Mouse (Mus musculus): ENCODE data around the gene Rnf44.
A peak's percentile ranks its signal among the peaks of the same experiment; 100 is the strongest.

Gene Rnf44

DNA sequence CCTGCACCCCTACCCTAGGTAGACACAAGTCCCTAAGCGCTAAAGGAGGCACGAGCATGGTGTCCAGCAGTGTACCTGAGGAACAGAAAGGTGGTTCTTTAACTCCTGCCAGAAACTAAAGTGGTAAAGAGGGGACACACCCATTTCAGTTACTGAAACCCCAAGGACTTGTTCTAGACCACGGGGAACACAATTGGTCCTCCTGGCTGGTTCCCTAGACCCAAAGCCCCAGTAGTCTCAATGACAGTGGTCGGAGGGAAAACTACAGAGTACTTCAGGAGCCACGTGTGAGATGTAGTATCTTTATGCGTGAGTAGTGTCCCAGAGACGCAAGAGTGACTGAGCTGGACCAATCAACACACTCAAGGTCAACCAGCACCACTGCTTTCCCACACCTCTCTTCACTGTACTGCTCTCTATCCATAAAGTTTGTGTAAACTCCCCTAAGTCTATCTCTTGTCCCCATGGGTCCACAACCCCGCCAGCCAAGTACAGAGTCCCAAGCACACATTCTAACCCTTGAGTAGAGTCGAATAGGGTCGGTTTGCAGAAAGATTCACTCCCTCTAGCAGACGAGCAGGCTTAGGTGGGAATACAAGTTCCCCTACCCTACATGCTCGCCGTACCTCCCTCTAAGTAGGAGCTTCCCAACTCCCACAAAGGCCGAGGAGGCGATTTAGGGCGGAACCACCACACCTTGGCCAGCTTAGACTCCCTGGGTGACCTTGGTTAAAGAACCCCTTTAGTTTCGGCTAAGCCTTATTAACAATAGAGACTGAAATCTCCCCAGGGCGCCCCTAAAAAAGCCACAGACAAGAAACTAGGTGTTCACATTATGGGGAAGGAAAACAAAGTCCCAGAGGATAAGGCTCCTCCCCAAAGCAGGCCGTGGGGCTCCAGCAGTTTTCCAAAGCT is 7.3 kb downstream of the Rnf44 start:
- DNase-seq (ENCODE audit: low read depth) = peak; percentile 35

DNA sequence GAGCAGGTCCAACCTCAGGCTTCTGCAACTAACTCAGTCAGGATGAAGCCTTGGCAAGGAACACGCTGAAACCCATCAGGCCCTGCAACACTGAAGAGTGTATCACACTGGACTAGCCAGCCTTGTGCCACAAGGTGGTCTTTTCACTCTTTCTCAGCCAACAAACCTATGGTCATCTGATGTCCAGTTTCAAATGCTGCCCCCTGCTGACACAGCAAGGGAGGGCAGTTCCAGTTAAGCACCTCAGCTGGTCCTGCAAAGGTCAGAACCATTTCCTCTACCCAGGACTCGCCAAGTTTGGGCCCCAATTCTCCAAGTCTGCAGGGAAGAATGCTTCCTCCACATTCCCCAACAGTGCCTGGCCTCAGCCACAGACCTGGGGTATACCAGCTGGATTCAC is 8.5 kb downstream of the Rnf44 start:
- peak; percentile 30 for DNase-seq (ENCODE audit: low read depth)

DNA sequence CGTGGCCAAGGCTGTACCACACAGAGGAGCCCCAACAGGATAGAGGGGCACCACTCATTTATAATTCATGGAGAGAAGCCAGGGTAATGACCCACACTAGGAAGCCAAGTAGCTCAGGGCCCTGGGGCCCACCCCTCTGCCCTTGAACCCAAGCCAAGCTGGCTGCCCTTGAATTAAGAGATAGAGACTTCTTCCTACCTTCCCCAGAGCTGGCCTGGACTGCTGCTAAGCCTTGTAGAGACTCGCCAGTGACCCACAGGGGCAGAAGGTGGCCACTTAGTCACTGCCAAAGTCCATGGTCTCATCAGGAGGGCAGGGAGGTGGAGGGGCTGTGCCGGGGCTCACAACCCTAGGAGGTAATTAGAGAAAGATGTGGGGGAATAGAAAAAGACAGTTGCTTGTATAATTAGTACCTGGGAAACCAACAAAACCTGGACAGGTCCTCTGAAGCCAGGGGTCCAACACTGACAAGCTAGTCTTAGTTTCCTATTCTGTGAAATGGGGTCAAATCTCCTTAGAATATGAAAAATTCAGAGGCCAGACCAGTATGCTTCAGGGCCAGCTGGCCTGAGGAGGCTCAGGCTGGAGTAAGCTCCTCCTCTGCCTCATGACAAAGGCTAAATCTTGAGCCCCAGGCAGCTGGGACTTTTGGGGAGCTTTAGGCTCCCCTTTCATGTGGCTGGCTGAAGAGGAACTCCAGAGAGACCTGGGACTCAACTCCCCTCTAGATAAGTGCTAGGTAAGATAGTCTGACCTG is 9.4 kb downstream of the Rnf44 start:
- DNase-seq (ENCODE audit: low read depth) = no peak

DNA sequence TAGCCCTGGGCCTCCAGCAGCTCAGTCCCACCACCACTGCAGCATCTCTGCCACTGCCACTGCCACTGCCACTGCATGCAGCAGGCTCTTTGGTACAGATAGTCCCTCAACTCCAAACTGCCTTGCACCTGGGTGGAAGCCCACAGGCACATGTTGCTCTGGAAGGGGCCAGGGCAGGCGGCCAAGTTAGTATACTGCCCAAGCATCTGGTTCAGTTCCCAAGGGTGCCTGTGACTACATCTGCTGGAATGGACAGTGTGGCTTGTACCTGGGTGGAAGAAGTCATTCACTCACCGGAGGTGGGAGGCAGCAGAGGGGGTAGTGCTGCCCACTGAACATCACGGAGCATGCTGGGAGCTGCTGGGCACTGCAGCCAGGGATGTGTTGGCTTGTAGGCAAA is 10.4 kb downstream of the Rnf44 start:
- no peak for DNase-seq (ENCODE audit: low read depth)

DNA sequence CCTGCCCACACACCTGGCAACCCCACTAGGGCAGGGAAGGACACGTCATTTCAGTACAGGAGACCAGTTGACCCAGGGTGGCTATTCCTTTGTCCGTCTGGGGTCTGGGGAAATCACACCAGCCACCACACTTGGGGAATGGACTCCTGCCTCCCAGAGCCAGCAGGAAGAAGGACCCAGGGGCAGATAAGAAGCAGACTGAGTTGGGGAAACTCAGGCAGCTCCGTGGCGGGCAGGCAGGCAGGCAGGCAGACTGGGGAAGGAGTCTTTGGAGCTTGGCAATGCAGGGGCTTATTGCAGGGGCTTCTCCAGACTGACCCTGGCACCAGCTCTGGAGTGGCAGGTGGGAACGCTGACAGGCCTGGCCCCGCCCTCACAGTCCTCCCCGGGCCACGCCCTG is 12.4 kb downstream of the Rnf44 start:
- no peak for DNase-seq (ENCODE audit: low read depth)

DNA sequence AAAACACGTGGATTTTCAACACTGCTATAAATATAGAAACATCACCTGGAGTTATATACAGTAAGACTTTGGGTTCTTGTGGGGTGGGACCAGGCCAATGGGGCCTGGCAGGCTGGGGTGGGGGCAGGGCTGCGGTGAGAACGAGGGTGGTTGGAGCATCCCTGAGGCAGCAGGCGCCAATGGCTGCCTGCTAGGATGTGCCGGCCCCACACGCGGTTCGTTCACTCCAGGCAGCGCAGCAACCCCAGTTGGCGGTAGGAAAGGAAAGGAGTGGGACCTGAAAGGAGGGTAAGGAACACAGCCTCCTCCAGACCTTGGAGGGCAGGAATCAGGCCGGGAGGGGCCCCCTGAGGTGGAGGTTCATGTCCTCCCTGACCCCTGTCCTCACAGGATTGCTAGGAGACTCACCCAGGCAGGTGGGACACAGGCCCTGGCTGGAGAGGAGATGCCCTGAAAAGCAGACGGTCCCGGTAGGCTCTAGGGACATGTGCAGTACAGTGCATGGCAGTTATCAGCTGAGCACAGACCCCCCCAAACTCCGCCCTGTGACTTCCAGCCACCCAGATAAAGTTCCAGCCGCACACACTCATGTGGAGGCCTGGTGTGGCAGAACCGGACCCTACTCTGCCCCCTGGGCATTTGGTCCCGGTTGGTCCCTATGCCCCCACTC is 13.4 kb downstream of the Rnf44 start:
- DNase-seq (ENCODE audit: low read depth) = no peak

DNA sequence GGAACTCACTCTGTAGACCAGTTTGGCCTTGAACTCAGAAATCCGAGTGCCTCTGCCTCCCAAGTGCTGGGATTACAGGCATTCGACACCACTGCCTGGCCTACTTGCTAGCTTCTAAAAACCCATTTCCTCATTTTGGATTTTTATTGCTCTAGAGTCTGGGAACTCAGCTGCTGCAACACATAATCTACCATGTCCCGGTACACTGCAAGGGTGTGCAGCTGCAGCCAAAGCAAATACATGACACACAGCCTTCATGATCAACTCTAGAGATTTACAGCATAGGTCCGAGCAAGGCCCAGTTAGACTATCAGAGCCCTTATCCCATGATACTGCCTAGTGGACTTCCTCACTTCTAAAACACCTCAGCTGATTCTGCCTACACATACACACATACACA is 15.4 kb downstream of the Rnf44 start:
- DNase-seq (ENCODE audit: low read depth) = no peak

DNA sequence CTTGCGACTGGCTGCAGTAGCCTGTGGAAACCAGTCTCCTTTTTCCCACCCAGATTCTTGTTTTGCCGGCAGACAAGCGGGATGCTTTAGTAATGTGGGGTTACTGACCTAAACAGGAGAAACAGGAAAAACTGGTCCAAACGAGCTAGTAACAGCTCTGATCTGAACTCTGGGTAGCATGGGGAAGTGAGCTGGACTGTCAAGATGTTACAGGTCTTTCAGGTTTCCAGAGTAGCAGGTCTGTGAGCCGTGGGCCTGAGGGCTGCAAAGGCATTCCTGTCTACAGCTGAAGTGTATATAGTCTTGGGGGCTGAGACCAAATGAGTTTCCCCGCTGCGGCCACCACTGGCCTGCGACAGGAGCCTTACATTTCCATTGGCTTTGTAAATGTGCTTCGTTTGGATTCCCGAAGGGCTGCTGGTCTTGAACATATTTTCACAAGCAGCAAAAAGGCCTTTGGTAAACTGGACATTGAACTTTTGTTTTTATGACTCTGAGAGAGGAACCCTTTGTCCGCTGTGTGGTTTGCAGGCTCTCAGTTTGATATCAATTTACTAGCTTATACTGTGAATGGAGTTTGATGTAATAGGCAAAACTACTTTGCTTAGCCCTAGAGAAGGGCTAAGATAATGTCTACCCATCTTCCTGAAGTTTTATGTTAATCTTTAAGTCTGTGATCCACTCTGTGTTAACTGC is 17.7 kb downstream of the Rnf44 start:
- no peak for DNase-seq (ENCODE audit: low read depth)

DNA sequence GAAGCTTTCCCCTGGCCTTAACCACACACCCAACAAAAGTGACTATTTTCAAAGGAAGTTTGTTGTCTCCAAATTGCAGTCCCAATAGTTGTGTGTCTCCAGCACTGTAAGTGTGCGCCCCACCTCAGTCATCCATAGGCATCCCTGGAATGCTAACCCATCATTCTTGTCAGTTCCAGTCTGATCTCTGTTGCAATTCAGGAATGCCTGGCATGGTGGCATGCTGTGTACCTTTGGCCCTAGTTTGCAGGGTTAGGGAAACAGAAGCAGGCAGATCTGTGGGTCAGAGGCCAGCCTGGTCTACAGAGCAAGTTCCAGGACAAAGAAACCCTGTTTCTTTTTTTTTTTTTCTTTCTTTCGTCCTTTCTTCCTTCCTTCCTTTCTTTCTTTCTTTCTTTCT is 23.2 kb downstream of the Rnf44 start:
- no peak for DNase-seq (ENCODE audit: low read depth)

DNA sequence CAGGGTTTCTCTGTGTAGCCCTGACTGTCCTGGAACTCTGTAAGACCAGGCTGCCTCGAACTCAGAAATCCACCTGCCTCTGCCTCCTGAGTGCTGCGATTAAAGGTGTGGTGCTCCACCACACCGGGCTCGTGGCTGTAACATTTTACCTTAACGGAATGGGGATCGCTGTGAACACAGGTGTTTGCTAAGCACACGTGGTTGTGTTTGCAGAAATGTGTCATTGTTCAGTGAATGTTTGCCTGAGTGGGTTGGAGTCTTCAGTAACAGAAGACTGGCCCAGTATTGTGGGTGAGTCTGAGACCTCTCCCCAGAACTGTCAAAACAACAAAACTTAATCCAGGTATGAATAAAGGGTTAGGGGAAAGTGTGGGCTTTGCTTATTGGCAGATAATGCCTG is 28.6 kb downstream of the Rnf44 start:
- DNase-seq (ENCODE audit: low read depth) = no peak

DNA sequence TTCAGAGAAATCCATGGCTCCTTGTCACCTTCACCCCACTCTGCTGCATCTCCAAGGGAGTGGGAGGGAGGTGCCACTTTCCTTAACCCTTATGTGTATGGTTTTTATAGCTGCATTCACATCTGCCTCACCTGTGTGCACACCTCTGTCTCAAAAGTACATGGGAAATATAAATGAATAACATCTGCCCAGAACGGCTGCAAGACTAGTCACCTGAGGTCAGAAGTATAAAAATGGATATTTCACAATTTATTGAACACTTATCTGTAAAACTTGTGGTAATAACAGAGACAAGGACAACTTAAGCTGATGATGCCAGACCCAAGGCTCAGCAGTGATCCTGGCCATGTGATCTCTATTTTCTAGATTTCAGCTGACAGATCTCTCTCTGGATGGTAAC is 29.2 kb downstream of the Rnf44 start:
- no peak for DNase-seq (ENCODE audit: low read depth)

DNA sequence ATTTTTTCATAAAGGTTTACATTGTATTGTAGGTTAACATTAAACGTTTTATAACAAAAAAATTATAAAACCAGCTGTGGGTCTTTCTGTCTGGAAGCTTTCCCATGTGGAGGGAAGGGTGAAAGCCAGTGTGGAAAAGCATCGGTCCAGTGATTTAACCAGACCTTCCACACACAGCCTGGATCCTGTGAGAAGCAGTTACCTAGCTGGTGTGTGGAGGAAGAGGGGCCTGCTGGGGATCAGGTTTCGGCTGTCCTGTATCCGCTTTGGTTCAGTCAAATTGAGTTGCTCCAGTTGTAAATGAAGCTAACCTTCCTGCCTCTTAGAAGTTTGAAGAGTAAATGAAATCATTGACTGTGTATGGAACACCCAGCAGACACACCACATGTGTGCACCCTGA is 29.7 kb downstream of the Rnf44 start:
- no peak for DNase-seq (ENCODE audit: low read depth)

DNA sequence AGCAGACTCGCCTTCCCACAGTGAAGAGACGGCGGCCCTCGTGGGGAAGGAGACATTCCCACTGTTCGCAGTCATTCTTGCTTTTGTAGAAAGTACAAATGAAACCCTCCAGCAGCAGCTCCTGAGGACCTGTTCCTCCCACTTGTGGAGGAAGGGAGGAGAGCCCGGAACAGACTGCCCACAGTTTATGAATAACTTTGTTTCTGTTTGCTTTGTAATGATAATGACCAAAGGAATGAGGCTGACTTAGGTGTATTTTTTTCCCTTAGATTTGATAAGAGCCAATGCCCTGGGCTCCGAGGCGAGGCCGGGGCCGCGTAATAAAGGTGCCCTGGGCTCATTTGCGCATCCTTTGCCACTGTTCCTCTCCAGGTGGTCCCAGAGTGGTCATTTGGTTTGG is 32.3 kb downstream of the Rnf44 start:
- no peak for DNase-seq (ENCODE audit: low read depth)

DNA sequence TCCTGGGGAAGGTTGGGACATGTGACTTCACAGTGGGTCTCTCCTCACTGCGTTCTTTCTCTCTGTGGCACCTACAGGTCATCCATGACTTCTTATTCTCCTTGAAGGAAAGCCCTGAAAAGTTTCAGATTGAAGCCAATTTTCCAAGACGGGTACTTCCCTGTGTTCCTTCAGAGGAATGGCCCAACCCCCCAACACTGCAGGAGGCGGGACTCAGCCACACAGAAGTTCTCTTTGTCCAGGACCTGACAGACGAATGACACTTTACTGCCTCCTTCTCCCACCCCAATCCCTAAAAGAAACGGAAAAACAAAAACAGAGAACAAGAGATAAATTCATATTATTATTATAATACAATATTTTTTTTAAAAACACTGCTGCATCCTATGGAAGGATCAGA is 32.8 kb downstream of the Rnf44 start:
- DNase-seq (ENCODE audit: low read depth) = no peak

DNA sequence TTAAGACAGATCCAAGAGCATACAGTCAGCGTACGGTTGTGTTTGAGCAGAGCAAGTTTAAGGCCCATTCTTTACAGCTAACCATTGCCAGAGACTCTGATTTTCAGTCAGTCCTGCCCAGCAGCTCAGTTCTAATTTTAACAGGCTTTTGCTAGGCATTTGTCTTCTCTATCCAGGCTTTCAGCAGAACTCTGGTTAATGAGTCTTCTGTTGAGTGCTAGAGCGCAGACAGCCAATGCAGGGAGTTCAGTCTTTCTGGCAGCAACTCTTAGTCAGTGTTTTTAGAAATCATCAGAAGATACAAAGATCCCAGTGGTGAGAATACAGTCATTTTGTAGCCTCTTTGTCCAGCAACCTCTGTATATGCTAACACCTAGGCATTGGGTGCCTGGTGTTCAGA is 43.2 kb downstream of the Rnf44 start:
- DNase-seq (ENCODE audit: low read depth) = no peak

DNA sequence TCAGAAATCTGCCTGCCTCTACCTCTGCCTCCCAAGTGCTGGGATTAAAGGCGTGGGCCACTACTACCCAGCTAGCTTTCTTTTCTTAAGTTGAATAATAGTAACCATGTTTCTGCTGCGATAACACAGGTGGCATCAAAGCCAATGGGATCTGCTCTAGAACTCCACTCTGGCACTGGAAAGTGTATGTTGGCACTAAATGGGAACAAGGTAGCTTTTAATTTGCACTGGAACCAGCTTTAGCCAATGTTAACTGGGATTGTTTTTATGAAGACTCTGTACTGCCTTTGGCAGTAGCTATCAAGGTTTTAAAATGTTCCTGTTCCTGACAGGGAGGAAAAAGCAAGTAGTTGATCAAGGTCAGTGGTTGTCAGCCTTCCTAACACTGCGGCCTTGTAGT is 58.7 kb downstream of the Rnf44 start:
- no peak for DNase-seq (ENCODE audit: low read depth)

DNA sequence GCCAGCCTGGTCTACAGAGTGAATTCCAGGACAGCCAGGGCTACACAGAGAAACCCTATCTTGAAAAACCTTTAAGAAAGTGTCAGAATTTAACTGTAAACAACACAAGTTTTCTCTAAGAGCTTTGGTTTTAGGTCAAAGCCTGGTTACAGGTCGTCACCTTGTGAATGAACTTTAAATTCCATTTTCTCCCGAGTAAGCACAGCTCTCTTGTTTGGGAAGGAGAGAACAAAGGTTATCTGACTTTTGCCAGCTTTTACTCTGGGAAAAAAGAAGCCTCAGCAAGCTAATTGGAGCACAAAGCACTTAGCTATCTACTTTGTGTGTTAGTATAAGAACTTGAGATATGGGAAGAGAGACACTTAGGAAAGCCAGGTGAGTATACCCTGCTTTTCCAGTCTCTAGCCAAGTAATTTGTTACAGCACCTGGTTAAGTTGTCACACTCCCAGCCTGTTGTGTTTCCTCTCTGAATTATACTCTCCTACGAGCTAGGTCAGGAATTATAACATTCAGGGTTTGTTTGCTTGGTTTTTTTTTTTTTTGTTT is 60.9 kb downstream of the Rnf44 start:
- no peak for DNase-seq (ENCODE audit: low read depth)
